In genomic region chr4:104269422-104270172, GRCm38 (mm10) we compare ENCODE assay signal across 17 mouse cellular contexts.
DNase-seq lines count a peak whose midpoint lies in the region; ATAC-seq lines count a peak whose summit lies in the region.
"Had no signal": no experiment of that assay in that cellular context is flagged by ENCODE, and none has a peak within 500 bp of the region (broad histone marks: within the 10 kb centered on the region; RNA-seq: fewer than 3 reads in every experiment).

No protein-coding gene starts in this region.

- H3K4me3 ChIP-seq in forebrain, embryonic 11.5 days (ENCODE audit: low read depth, low read length), result no peak overlapping the region
- no peak overlapping the region for H3K4me3 ChIP-seq in forebrain, embryonic 10.5 days
- H3K4me3 ChIP-seq in midbrain, embryonic 13.5 days (replicated peaks), result no peak overlapping the region
- H3K4me3 ChIP-seq in midbrain, embryonic 10.5 days, result no peak overlapping the region
- H3K4me3 ChIP-seq in hindbrain, embryonic 15.5 days, result no peak overlapping the region
- H3K4me3 ChIP-seq in neural tube, embryonic 15.5 days (replicated peaks), result no peak overlapping the region
- H3K4me3 ChIP-seq: limb, embryonic 15.5 days; neural tube, embryonic 12.5 days had no signal

- ATAC-seq in forebrain, embryonic 11.5 days (replicated peaks; ENCODE audit: low FRiP score), result peak; percentile 33
- ATAC-seq in midbrain, embryonic 13.5 days, result no peak
- no peak for ATAC-seq in hindbrain, embryonic 15.5 days (ENCODE audit: low FRiP score, low read depth)
- no peak for ATAC-seq in neural tube, embryonic 15.5 days (ENCODE audit: low FRiP score)
- ATAC-seq: liver, postnatal 0 days had no signal

- no peak overlapping the region for H3K9ac ChIP-seq in forebrain, embryonic 11.5 days (ENCODE audit: low read length)
- no peak overlapping the region for H3K9ac ChIP-seq in midbrain, embryonic 13.5 days (replicated peaks)
- no peak overlapping the region for H3K9ac ChIP-seq in hindbrain, embryonic 15.5 days
- H3K9ac ChIP-seq in neural tube, embryonic 15.5 days (replicated peaks), result no peak overlapping the region
- H3K9ac ChIP-seq: limb, embryonic 15.5 days; liver, postnatal 0 days; neural tube, embryonic 12.5 days had no signal

- no peaks in the 10 kb centered on the region for H3K4me1 ChIP-seq in forebrain, embryonic 11.5 days (replicated peaks; ENCODE audit: control insufficient read depth, insufficient read depth, low read length)
- peaks cover 10% of the 10 kb centered on the region; the same call in 1 of the 2 replicates for H3K4me1 ChIP-seq in forebrain, embryonic 10.5 days
- H3K4me1 ChIP-seq in midbrain, embryonic 13.5 days (replicated peaks), result no peaks in the 10 kb centered on the region; the same call in 1 of the 2 replicates
- no peaks in the 10 kb centered on the region for H3K4me1 ChIP-seq in midbrain, embryonic 10.5 days
- H3K4me1 ChIP-seq in hindbrain, embryonic 15.5 days (replicated peaks), result 0 out of 2 replicates have a peak, but pooled peaks cover 10% of the 10 kb centered on the region
- no peaks in the 10 kb centered on the region for H3K4me1 ChIP-seq in neural tube, embryonic 15.5 days
- H3K4me1 ChIP-seq: limb, embryonic 15.5 days; neural tube, embryonic 12.5 days had no signal

- H3K9me3 ChIP-seq in forebrain, embryonic 11.5 days (ENCODE audit: control insufficient read depth, low read length), result no peaks in the 10 kb centered on the region
- H3K9me3 ChIP-seq in forebrain, embryonic 10.5 days, result no peaks in the 10 kb centered on the region
- no peaks in the 10 kb centered on the region for H3K9me3 ChIP-seq in midbrain, embryonic 13.5 days
- H3K9me3 ChIP-seq in midbrain, embryonic 10.5 days (replicated peaks), result no peaks in the 10 kb centered on the region
- H3K9me3 ChIP-seq in hindbrain, embryonic 15.5 days, result no peaks in the 10 kb centered on the region
- H3K9me3 ChIP-seq in neural tube, embryonic 15.5 days (replicated peaks), result no peaks in the 10 kb centered on the region
- H3K9me3 ChIP-seq: limb, embryonic 15.5 days; neural tube, embryonic 12.5 days had no signal

- 55% methylated on average over 6 of the region's 6 CpGs for WGBS in forebrain, embryonic 11.5 days
- WGBS in forebrain, embryonic 10.5 days, result 80% methylated on average over 6 of the region's 6 CpGs
- 68% methylated on average over 6 of the region's 6 CpGs for WGBS in midbrain, embryonic 13.5 days
- WGBS in midbrain, embryonic 10.5 days, result 86% methylated on average over 6 of the region's 6 CpGs
- 54% methylated on average over 6 of the region's 6 CpGs for WGBS in hindbrain, embryonic 15.5 days
- 60% methylated on average over 6 of the region's 6 CpGs for WGBS in neural tube, embryonic 15.5 days

- H3K36me3 ChIP-seq in forebrain, embryonic 11.5 days (ENCODE audit: control insufficient read depth, insufficient read depth, low read length), result no peaks in the 10 kb centered on the region
- no peaks in the 10 kb centered on the region for H3K36me3 ChIP-seq in forebrain, embryonic 10.5 days (replicated peaks)
- H3K36me3 ChIP-seq in midbrain, embryonic 13.5 days, result no peaks in the 10 kb centered on the region
- no peaks in the 10 kb centered on the region for H3K36me3 ChIP-seq in midbrain, embryonic 10.5 days
- H3K36me3 ChIP-seq in hindbrain, embryonic 15.5 days, result no peaks in the 10 kb centered on the region
- no peaks in the 10 kb centered on the region for H3K36me3 ChIP-seq in neural tube, embryonic 15.5 days
- H3K36me3 ChIP-seq: limb, embryonic 15.5 days; neural tube, embryonic 12.5 days had no signal

- no peak overlapping the region for H3K4me2 ChIP-seq in forebrain, embryonic 11.5 days (ENCODE audit: low read depth, low read length, severe bottlenecking)
- no peak overlapping the region for H3K4me2 ChIP-seq in midbrain, embryonic 13.5 days (replicated peaks)
- no peak overlapping the region for H3K4me2 ChIP-seq in hindbrain, embryonic 15.5 days
- H3K4me2 ChIP-seq in neural tube, embryonic 15.5 days, result no peak overlapping the region
- H3K4me2 ChIP-seq: heart, embryonic 11.5 days; limb, embryonic 15.5 days; neural tube, embryonic 12.5 days had no signal

- H3K27me3 ChIP-seq in forebrain, embryonic 11.5 days (ENCODE audit: control insufficient read depth, insufficient read depth, low read length), result no peaks in the 10 kb centered on the region
- H3K27me3 ChIP-seq in forebrain, embryonic 10.5 days (ENCODE audit: poor library complexity, severe bottlenecking), result no peaks in the 10 kb centered on the region
- no peaks in the 10 kb centered on the region for H3K27me3 ChIP-seq in midbrain, embryonic 13.5 days
- H3K27me3 ChIP-seq in midbrain, embryonic 10.5 days (ENCODE audit: low read depth, poor library complexity, severe bottlenecking), result no peaks in the 10 kb centered on the region
- H3K27me3 ChIP-seq in hindbrain, embryonic 15.5 days, result no peaks in the 10 kb centered on the region
- H3K27me3 ChIP-seq in neural tube, embryonic 15.5 days (replicated peaks), result no peaks in the 10 kb centered on the region
- H3K27me3 ChIP-seq: limb, embryonic 15.5 days; neural tube, embryonic 12.5 days had no signal

- peak overlapping the region; percentile 31; the same call in 1 of the 2 replicates for H3K27ac ChIP-seq in forebrain, embryonic 11.5 days (ENCODE audit: low read depth, low read length)
- no peak overlapping the region for H3K27ac ChIP-seq in forebrain, embryonic 10.5 days
- peak overlapping the region; percentile 31; the same call in 1 of the 2 replicates for H3K27ac ChIP-seq in midbrain, embryonic 13.5 days
- no peak overlapping the region for H3K27ac ChIP-seq in midbrain, embryonic 10.5 days (replicated peaks)
- peak overlapping the region; percentile 50 for H3K27ac ChIP-seq in hindbrain, embryonic 15.5 days (replicated peaks)
- H3K27ac ChIP-seq in neural tube, embryonic 15.5 days (replicated peaks), result no peak overlapping the region
- H3K27ac ChIP-seq: limb, embryonic 15.5 days; neural tube, embryonic 12.5 days had no signal

- no peak for DNase-seq in forebrain, embryonic 11.5 days (ENCODE audit: low spot score)
- DNase-seq in forebrain, embryonic 10.5 days (ENCODE audit: extremely low spot score, low spot score), result no peak
- no peak for DNase-seq in midbrain, embryonic 10.5 days (ENCODE audit: low spot score)
- no peak for DNase-seq in adrenal gland, adult 18-20 months (ENCODE audit: low spot score in 2 of 2)
- DNase-seq in gastrocnemius, postnatal 25 days, result no peak
- DNase-seq: adrenal gland, postnatal 25 days; gastrocnemius, postnatal 36 days; heart, postnatal 36 days; kidney, adult 18-20 months; kidney, postnatal 25 days; liver, postnatal 0 days had no signal

Comparison
In these comparisons a context has a peak if more than half of its experiments do, and no peak if none do; other contexts are left out.
1. H3K27ac ChIP-seq: peak in forebrain, embryonic 11.5 days (single experiment), midbrain, embryonic 13.5 days (single experiment) and hindbrain, embryonic 15.5 days (single experiment); none in forebrain, embryonic 10.5 days (single experiment), midbrain, embryonic 10.5 days (single experiment) and neural tube, embryonic 15.5 days (single experiment).